Mouse (Mus musculus) ovary, postnatal 36 days (tissue): ENCODE data around the gene Tm6sf2.
"Not testable (repeated sequence)": the region's sequence is repeated elsewhere in the genome, so short reads cannot be mapped to it uniquely, and the experiment has no call there.

Source experiments
- DNase-seq: peaks from one replicate; pipeline ENCODE4 v3.0.0; 2022; ENCODE audit warnings: low spot score, mixed read lengths

Tm6sf2 gene

DNA sequence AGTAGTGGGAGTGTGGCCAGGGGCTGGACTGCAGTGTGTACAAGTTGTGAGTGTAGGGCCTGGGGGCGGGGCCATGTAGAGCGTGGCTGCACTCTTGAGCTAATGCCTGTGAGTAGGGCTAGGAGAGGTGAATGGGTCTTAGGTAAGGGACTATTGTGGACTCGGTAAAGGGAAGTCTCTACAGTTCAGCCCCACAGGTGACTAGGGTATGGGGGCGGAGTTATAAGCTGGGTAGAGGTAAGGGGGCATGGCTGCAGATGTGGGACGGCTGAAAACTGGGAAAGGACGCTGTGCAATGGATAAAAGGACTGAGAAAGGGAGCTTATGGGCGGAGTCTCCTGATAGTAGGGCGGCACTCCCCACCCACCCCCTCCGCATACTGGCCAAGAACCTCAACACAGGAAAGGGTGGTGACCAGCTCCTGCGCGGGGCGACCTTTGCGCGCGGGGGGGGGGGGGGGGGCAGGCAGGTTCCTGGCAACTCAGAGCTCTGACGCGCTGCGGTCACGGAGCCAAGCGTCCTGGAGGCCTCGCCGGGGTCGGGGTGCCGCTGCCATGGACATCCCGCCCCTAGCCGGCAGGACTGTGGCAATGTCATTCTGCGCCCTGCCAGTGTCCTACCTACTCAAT is at the start of gene Tm6sf2:
TSS of gene Tm6sf2 (plus strand) at position 484 of the 629 bp plus-strand sequence.
- DNase-seq, result peak; percentile 24

DNA sequence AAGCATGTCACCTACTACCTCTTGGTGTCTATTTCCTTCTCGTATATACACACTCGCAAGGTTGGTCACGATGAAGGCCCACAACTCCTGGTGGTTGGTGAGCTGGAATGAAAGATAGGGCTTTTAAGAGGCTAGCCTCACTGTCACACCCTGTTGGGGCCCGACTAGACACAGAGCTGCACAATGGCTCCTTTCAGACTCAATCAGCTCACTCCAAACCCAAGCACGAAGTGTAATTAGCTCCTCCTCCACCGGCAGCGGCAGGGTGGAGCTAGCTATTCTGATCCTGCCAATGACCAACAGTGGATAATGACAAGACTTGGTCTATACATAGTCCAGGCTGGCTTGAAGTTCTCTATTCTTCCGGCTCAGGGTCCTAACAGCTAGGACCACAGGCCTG is 49.1 kb upstream of the Tm6sf2 start:
- DNase-seq, result no peak

DNA sequence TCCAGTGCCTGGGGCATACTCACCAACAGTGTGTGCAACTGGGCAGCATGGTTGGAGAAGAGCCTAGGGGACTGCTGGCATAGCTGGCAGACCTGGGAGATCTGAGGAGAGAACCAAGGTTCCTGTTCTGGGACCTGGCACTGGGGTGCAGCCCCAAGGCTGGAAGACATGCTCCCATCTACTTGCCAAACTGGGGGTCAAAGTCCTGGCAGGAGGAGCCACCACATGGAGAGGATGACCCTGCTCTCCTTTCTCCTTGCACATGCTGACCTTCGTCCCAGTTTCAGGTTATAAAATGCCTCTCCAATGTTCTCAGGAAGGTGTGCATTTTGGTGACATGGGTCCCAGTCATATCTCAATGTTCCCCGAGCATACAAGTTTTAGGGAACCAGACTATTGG is 46.6 kb upstream of the Tm6sf2 start:
- DNase-seq, result no peak

DNA sequence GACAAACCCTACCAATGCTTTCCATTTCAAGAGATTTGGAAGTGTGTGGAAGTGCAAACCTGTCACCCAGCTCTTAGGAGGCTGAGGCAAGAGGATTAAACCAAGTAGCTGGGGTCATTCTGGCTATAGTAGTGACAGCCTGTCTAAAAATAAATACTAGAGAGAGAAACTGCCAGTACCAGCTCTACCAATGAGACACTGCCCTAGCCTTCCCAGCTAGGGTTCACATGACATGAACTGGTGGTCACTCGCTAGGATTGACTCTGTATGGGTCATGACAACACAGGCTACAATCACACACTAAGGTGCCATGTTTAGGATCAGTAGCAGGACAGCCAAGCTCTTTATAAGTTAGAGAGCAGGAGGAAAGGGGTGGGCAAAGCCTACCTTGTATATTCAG is 42.5 kb upstream of the Tm6sf2 start:
- DNase-seq, result no peak

- DNase-seq, result no peak
Observed at GRCm38 (mm10) chr8:70037994-70038393, 34.7 kb upstream of the Tm6sf2 start.

DNA sequence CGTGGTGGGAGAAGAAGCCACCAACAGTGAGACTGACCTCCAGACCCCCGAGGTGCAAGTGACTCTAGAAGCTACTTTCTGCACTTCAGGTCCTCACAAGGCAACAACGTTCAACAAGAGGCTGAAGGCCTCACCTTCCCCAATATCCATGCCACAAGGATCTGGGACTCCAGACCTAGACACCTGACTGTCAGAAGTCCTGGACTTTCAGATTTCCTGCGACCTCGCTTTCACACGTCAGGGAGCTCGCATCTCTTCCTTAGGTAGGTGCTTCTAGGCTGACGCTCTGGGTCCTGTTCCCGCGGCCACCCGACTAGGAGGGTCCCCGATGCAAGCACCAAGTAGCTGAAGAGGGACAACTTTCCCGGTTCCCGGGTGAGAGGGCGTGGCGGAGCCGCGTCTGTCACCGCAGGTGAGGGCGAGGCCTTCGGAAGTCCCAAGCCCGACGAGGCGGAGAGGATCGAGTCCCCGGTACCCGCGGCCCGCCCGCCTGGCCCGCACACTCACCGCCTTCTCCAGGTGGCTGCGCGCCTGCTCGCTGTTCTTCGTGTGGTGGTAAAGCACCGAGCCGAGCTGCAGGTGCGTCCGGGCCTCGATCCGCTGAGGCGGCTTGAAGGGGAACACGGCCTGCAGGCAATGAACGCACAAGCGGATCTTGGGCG is 30.7 kb upstream of the Tm6sf2 start:
- DNase-seq, result no peak

DNA sequence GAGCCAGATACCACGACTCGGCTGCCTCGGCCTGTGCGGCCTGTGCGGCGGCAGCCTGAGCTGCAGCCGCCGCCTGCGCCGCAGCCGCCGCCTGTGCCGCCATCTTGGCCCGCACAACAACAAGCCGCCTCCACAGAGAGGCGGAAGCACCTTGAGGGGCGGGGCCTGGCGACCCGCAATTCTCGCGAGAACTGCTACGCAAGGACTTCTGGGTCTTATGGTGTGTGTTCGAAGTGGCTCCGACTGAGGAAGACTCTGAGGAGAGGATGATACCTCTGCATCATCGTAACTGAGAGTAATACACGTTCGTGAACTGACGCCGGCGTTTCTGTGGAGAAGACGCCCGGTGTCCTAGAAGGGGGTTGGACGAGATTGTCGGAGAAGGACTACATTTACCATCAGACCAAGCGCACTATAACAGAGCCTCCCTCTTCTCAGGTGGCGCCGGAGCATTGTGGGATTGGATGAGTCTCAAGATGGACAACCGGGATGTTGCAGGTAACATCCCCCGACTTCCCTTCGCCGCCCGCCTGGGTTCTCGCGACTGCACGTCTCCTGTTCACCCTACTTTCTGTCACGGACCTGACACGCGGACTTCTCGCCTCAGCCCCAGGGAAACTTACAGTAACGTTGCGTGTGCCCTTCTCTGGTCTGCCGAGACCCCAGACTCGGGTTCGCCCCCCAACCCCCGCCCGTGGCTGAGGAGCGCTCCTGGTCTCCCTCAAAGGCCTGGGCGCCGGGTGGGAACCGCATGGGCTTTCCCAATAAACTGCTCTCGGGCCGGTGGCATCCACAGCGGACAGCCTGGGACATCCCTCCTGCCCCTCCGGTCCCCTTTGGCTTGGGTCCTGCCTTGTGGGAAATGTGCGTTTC is 29.9 kb upstream of the Tm6sf2 start, which contains the start of the genes Mau2 and Sugp1:
TSS of gene Mau2 (minus strand) at position 152 of the 873 bp plus-strand sequence.
TSS of gene Sugp1 (plus strand) at position 231 of the 873 bp plus-strand sequence.
- DNase-seq, result peak; percentile 96

DNA sequence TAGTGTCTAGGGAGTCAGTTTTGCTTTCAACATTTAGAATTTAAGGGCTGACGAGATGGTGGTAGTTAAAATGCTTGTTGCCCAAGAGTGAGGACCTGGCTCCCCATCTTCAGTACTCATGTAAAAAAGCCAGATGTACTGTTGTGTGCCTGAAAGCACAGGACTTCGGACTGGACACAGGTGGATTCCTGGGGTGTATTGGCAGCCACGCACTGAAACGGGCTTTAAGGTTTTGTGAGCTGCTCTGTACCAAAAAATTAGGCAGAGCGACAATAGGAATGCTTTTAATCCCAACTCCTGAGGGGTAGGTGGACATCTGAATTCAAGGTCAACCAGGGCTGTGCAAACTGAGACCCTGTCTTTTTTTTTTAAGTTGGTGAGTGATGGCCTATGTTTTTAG is 28.7 kb upstream of the Tm6sf2 start:
- no peak for DNase-seq

GRCm38 (mm10) chr8:70049662-70050061 is 23.1 kb upstream of the Tm6sf2 start:
- DNase-seq, result no peak

DNA sequence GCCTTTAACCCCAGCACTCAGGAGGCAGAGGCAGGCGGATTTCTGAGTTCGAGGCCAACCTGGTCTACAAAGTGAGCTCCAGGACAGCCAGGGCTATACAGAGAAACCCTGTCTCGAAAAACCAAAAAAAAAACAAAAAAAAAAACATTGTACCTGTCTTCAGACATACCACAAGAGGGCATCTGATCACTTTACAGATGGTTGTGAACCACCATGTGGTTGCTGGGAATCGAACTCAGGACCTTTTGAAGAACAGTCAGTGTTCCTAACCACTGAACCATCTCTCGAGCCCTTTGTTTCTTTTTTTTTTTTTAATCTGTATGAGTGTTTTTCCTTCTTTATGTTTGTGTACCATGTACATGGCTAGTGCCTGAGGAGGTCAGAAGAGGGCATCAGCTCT is 22.3 kb upstream of the Tm6sf2 start:
- DNase-seq, result not testable (repeated sequence)

DNA sequence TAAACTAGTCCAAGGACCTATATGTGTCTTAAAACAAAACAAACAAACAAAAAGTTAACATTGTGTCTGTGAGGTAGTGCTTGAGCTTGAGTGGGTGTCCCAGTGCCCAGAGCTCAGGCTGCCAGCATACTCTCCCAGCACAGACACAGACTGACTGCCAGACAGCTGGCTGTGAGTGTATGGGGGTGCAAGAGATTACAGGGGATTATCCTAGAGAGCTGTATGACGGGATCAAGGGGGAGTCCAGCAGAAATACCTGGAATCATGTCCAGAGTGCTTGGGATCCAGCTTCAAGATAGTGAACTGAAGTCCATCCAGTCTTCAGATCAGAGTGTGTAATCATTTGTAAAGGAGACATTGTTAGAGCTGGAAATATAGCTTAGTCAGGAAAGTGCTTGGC is 15.0 kb upstream of the Tm6sf2 start:
- DNase-seq, result no peak

- no peak for DNase-seq
Observed at GRCm38 (mm10) chr8:70071836-70072440, 786 bp upstream of the Tm6sf2 start.

- DNase-seq, result no peak
Observed at GRCm38 (mm10) chr8:70073120-70073519, 396 bp downstream of the Tm6sf2 start.

DNA sequence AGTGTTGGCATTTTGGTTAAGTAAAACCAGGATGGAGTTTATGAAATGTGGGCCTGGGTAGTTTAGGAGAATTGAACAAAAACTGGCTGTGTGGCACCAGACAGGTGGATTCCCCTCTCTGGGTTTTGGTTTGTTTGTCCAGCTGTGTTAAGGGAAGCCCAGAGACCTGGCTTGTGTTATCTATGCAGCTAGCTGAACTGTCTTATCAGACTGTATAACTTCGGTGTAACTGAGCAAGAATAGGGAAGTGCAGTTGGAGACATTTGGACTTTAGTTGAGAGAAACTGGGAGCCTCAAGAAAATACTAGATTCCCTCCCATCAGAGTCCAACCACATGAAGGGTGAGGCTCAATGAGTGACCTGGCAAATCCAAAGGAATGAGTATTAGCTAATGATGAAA is 958 bp downstream of the Tm6sf2 start:
- DNase-seq, result no peak

GRCm38 (mm10) chr8:70081976-70082375 is 9.3 kb downstream of the Tm6sf2 start:
- DNase-seq, result no peak

GRCm38 (mm10) chr8:70083285-70083684 is 10.6 kb downstream of the Tm6sf2 start, which contains the start of gene Hapln4:
TSS of gene Hapln4 (plus strand) at chr8:70083457.
- peak; percentile 50 for DNase-seq

DNA sequence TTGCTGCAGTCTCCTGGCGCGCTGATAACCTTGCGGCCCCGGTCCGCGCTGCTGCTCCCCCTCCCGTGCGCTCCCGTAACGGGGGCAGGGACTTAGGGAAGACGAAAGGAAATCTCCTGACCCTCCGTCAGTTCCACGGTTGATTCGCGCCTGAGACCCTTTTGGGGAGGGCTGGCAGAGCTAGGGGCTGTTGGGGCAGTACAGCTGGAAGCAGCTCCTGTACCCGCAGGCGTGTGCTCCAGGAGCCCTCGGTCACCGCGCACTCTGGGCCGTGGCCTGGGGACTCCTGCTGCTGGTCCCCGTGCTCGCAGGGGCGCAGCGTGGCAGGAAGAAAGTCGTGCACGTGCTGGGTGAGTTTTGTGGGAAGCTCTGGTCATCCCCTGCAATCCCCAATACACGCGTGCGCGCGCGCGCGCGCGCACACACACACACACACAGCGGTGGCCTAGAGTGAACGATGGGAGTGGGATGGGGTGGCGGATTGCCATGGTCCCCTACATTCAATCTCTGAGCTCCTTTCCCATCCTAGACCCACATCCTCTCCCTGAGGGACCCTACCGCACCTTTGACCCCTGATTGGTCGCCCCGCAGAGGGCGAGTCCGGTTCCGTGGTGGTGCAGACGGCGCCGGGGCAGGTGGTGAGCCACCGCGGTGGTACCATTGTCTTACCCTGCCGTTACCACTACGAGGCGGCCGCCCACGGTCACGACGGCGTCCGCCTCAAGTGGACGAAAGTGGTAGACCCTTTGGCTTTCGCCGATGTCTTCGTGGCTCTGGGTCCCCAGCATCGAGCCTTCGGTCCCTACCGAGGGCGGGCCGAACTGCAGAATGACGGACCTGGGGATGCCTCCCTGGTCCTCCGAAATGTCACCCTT is 11.7 kb downstream of the Tm6sf2 start:
- no peak for DNase-seq

DNA sequence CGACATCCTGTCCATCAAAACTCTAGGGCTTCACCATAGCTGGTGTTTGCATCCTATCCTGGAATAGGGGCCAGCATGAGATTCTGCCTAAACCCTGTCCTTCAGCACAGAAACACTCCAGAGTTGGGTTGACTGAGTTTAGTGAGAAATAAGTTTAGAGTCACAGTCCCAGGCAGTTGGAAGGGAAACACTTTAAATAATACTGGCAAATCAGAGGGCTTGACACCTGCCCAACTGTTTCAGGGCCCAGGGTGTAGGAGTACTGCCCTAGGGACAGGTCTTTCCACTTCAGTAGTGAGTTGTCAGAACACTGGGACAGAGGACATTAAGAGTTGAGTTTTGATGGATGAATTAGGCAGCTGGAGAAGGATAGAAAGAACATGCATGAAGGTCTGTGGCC is 13.4 kb downstream of the Tm6sf2 start:
- DNase-seq, result no peak

DNA sequence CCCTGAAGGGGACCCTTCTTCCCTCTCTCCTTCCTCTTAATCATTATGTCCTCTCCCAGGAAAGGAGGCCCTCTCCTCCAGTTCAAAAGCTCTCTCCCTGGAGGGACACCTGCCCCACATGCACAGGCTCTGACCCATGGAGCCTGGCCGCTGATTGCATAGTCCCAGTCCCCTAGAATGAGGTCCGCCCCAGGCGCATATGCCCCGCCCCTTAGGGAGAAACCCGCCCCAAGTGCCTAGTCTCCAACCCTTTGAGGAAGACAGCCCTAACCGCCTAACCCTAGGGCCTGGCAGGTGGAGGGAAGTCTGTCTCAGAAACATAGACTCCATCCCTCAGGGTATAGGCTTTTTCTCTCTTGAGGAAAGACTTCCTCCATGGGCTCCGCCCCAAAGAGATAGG is 14.5 kb downstream of the Tm6sf2 start:
- no peak for DNase-seq

GRCm38 (mm10) chr8:70087836-70088650 is 15.3 kb downstream of the Tm6sf2 start:
- DNase-seq, result peak; percentile 33
